Mouse (Mus musculus) right cerebral cortex, postnatal 10 days (tissue): ENCODE data around the gene Prr22.

Experiments used
- DNase-seq, 2 experiments: peaks; one replicate each; pipeline ENCODE4 v3.0.0; 2021; ENCODE audit warnings: low spot score in 2 of 2

Gene Prr22

GRCm38 (mm10) chr17:56769950-56770349 is at the start of gene Prr22:
TSS of gene Prr22 (plus strand) at chr17:56770250.
- DNase-seq, result no peak

GRCm38 (mm10) chr17:56722441-56722840 is 47.6 kb upstream of the Prr22 start:
- no peak for DNase-seq

- no peak for DNase-seq
Observed at GRCm38 (mm10) chr17:56723419-56724161, 46.5 kb upstream of the Prr22 start.

GRCm38 (mm10) chr17:56727029-56727649 is 42.9 kb upstream of the Prr22 start:
- DNase-seq, result peak in 1 of 2 experiments; percentile 38

GRCm38 (mm10) chr17:56727659-56728058 is 42.4 kb upstream of the Prr22 start:
- DNase-seq, result no peak

GRCm38 (mm10) chr17:56728117-56728516 is 41.9 kb upstream of the Prr22 start:
- peak; percentile 40 to 56 for DNase-seq

GRCm38 (mm10) chr17:56729151-56729550 is 40.9 kb upstream of the Prr22 start:
- peak in 1 of 2 experiments; percentile 48 for DNase-seq

GRCm38 (mm10) chr17:56729656-56730055 is 40.4 kb upstream of the Prr22 start:
- no peak for DNase-seq

GRCm38 (mm10) chr17:56736534-56736933 is 33.5 kb upstream of the Prr22 start:
- DNase-seq, result no peak

- no peak for DNase-seq
Observed at GRCm38 (mm10) chr17:56738221-56738620, 31.8 kb upstream of the Prr22 start.

- DNase-seq, result no peak
Observed at GRCm38 (mm10) chr17:56740118-56740787, 29.8 kb upstream of the Prr22 start.

- no peak for DNase-seq
Observed at GRCm38 (mm10) chr17:56740788-56741160, 29.3 kb upstream of the Prr22 start.

GRCm38 (mm10) chr17:56744173-56744572 is 25.9 kb upstream of the Prr22 start:
- DNase-seq, result no peak

GRCm38 (mm10) chr17:56751404-56752072 is 18.5 kb upstream of the Prr22 start:
- DNase-seq, result peak; percentile 70 to 71

GRCm38 (mm10) chr17:56753452-56753851 is 16.6 kb upstream of the Prr22 start:
- DNase-seq, result no peak

- no peak for DNase-seq
Observed at GRCm38 (mm10) chr17:56754271-56755185, 15.5 kb upstream of the Prr22 start.

GRCm38 (mm10) chr17:56756703-56757399 is 13.2 kb upstream of the Prr22 start:
- no peak for DNase-seq

GRCm38 (mm10) chr17:56757416-56758123 is 12.5 kb upstream of the Prr22 start, which contains the start of gene Nrtn:
TSS of gene Nrtn (minus strand) at chr17:56757530.
- DNase-seq, result peak; percentile 60 to 73

- peak; percentile 53 to 71 for DNase-seq
Observed at GRCm38 (mm10) chr17:56758132-56758531, 11.9 kb upstream of the Prr22 start.

GRCm38 (mm10) chr17:56759261-56759660 is 10.8 kb upstream of the Prr22 start:
- no peak for DNase-seq
